Mouse (Mus musculus): ENCODE data around the gene Foxd3.

Gene Foxd3

DNA sequence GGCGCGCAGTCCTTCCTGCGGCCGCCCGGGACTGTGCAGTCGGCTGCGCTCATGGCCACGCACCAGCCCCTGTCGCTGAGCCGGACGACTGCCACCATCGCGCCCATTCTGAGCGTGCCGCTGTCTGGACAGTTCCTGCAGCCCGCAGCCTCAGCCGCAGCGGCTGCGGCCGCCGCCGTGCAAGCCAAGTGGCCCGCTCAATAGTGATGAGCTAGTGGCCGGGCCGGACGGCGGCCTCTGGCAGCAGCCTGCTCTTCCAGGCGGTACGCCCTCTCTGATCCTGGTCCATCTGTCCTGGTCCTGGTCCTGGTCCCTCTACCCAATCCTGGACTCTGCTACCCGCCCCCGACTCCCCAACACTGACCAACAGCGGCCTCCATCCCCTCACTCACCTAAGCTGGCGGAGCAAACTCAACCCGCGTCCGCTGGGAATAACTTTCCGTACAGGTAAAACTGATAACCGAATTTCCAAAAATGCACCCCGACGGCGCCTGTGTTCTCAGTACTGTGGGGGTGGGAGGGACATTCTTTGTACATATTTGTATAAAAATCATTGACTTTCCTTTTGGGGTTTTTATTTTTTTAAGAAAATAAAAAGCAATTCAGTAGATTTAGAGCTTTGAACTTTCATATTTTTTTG, 1.9 kb downstream of the Foxd3 start:
- DNase-seq: peak in 1 of 2 experiments; percentile 32

DNA sequence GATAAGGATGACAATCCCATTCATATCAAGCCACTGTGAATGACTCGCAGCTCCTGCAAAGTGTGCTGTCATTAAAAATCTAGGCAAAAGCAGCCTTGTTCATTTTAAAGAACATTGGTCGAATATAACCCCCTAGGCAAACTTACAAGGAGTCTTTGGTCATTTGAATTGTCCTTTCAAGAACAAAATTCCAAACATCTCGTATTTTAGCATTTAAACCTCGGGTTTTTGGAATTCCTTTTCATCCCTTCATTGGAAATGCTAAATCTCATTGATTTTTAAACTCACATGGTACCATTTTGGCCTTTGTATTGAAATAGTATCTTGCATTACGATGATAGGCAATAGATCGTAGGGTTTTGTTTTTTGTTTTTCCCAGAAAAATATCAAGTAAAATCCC, 2.8 kb downstream of the Foxd3 start:
- DNase-seq: no peak

DNA sequence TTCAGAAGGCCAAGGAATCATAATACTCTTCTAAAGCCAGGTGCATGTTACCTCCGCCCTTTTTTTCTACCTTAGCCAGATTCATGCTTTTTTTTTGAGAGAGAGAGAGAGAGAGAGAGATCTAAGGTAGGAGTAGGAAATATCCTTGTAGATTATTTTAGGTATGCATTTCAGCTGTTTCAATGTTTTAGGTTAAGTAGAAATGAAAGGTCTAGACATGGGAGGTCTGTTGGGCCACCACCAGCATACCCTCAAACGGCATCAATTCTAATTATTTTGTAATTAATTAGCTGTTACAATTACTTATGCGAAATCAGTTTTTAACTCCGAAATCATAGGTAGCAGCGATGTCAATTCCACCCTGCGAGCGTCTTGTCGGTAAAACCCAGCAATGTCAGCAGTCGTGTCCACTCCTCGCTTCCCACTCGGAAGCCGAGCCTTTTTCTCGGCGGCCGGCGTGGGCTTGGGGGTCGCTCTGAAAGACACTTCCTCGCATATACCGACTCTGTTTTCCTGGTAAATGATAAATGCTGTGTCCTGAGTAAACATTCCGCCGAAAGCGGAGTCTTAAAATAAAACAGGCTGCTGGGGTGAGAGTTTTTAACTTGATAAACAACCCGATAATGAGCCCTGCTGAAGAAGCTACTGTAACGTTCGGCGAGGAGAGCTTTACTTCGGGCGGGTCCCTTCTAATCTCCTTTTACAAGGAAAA, 3.4 kb downstream of the Foxd3 start:
- no peak for DNase-seq

DNA sequence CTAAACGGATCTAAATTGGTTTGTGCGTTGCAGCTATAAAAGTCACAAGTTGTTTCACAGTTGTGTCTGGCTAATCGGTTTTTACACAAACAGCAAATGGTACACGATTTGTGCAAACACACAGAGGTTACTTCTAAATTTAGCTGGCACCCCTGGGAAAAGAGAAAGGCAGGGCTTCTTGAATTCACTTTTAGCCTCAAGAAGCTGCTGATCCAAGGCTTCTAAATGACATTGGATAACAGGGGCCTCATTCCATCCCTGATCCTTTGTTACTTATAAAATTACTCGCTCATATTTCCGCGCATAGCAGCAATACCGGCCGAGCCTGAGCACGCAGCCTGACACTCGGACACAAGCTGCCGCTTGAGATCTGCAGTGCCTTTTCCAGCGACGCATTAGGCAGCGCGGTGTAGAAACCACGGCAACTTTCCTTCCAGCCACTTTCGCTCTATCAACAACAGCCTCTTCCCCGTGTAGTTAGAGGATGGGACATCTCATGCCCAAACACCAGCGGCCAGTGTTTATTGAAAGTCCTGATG, 4.0 kb downstream of the Foxd3 start:
- peak in 1 of 2 experiments; percentile 34 for DNase-seq

DNA sequence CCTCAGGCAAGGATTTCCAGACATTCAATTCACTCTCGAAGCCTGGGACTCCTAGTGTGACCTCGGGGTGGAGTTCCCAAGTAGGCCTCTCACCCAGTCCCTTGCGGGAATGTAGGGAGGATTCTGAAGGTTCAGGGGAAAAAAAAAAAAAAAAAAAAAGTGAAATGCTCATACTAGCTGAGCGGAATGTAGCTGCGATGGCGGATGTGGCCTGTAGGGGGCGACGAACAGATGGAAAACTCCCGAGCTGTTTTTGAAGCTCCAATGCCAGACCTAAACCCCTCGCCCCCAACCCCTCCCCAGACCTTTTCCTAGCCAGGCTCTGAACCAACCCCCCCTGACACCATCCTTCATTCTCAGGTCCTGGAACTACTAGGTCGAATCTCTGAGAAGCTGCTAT, 4.9 kb downstream of the Foxd3 start:
- DNase-seq: peak; percentile 58 to 81

DNA sequence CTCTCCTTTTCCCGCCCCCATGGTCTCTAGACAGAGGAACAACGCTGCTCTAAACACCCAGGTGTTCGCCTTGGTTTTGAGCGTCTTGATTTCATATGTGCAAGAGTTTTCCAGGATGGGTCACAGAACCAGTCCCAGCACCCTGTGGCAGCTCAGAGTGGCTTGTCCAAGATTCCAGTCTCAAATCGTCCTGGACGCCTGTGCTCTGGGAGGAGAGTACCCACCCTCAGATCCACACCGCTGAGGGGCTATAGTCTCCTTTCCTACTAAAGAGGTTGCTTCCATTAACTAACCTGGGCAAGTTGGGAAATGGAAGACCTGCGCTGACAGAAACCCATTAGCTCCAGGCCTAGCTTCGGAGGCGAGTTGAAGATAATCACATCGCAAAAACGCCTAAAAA, 5.9 kb downstream of the Foxd3 start:
- DNase-seq: no peak

DNA sequence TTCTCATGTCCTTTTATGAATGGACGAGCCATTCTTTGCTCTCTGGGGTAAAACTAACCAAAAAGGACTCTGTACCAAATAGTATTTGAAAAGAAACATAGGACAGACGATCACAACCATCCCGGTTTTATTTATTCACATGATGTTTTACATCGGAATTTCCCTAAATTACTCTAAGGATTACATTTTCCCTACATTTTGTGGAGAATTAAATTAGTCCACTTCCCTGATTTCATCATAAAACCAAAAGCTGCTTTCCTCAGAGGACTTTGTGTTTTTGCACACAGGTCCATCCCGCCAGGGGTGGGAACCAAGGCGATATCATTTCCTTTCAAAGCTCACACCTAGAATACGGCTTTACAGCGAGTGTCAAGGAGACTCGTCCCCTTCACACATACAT, 6.3 kb downstream of the Foxd3 start:
- no peak for DNase-seq

DNA sequence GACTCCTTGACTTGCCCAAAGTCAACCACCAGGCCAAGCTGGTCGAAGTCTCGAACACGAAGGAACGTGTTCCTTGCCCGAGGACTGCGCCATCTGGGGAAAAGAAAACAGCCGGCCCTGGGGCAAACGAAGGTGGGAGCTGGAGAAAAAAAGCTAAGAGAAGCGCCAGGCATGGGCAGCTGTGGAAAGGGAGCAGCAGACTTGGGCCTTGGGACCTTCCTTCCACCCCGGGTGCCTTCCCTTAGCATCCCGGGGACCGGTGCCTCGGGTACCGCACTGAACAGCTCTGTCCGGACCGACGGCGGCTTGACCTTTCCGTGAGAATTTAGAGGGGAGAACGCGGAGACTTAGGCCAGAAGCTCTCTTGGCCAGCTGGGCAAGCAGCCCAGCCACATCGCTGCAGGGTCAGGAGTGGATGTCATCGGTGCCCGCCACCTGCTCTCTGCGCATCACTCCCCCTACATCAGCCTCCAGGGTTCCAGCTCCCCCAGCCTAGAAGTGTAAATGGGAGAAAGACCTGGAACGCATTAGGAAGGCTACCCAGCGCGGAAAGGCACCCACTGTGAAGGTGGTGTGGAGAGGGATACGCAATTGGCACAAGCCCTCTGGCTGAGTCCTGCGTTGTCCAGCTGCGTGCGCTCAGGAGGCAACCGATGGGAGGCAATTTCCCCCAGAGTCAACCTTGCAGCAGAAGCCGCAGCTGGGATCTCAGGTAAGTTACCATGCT, 6.9 kb downstream of the Foxd3 start:
- DNase-seq: no peak

DNA sequence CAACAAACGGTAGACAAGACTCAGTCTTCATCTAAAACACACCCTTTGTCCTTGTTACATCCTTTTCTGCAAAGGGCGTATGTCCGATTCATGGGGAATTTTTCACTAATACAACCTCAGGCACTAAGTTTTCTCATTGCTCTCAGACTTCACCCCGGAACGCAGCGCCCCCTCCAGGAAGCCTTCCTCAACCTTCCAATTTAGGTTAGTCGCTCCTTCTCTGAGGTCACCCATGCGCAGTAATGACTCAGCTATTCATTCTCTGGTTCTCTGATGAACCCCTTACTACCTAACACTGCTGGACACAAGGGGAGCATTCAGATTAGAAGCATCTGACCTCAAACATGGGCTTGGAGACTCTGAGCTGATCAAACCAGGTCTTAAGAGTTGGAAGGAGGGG, 7.6 kb downstream of the Foxd3 start:
- no peak for DNase-seq

DNA sequence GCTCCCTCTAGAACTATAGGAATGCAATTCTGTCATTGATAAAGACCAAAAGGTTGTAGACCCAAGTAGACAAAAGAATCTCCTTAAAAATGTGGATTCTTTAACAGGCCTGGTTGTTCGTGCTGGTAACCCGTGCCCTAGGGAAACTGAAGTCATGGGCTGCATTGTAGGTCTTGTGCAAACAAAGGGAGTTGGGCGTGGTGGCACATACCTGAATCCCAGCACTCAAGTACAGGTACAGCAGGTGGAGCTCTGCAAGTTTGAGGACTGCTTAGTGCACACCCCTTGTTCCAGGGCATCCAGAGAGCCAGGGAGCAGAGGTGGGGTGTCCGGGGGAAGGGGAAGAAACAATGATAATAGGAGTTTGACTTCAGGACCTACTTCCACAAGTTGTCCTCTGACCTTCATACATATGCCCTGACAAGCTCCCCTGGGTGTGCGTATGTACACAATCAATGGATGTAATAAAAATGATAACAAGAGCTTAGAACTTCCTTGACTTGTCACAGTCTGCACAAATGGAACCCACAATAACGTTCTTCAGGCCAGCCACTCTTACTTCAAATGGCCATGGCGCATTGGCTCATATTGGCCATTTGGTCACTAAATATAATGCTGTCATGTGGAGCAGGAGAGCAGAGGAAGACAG, 14.2 kb downstream of the Foxd3 start:
- no peak for DNase-seq

DNA sequence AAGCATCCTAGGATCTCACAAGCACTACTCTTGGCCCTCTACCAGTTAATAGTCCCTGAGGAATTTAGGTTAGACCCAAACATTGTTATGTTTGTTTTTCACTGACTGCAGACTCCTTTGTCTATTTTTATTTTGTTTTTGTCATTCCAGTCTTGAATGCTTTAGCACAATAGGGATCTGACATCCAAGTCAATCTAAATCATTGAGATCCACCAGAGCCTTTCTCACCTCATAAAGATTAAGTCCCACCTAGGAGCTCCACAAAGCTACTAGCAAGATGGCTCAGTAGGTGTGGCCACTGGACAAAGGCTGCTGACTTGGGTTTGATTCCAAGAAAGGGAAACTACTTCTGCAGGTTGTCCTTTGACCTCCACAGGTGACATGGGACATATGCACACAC, 19.1 kb downstream of the Foxd3 start:
- no peak for DNase-seq

DNA sequence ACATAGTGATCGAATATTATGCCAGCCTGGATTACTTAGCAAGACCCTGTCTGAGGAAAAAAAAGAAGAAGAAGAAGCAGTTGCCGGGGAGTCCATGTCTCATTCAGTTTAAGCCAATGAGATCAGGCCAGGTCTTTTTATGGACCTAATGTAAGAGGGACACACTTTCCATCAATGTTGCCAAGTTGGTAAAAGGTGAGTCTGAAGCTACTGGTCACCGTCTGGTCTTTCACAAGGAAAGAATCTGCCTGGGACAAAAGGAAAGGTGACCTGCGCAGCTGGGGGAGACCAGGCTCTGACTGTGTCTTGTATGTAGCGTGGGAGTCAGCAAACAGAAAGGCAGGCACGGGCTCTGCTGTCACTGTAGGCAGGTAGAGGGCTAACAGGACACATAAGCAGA, 27.8 kb downstream of the Foxd3 start:
- DNase-seq: no peak

DNA sequence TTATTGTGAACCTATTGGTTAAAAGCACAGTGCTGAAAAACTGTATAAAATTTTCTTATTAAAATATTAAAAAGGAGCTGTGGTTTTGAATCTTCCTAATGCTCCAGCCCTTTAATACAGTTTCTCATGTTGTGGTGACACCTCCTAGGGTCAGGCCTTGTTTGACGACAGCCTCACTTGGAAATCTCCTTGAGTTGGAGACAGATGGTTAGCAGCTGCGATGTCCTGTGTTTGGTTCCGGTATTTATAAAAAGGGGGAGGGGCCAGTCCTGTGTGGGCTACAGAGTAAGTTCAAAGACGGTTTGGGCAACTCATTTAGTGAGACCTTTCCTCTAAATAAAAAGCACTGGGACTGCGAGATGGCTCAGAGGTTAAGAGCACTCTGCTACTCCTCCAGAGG, 30.2 kb downstream of the Foxd3 start:
- DNase-seq: no peak
